Mouse (Mus musculus): ENCODE measurements around the gene Thg1l. TPM values are rescaled to one million over a fixed set of nuclear protein-coding genes. Genes with fewer than 3 reads are reported as not detected.

Thg1l gene
- polyA plus RNA-seq, 1 experiment from 2014 or later = 14.8 TPM

GRCm38 (mm10) chr11:45908070-45908469 lies 47.2 kb downstream of the Thg1l start:
- H3K4me2 ChIP-seq (ENCODE audit: low read depth, low read length) = no peak overlapping the region
- DNase-seq (ENCODE audit: low spot score) = no peak
- no peak overlapping the region for H3K4me3 ChIP-seq (ENCODE audit: low read depth, low read length)
- no peaks in the 10 kb centered on the region for H3K27me3 ChIP-seq (ENCODE audit: control insufficient read depth, insufficient read depth, low read length)
- no peak for ATAC-seq (replicated peaks; ENCODE audit: insufficient number of reproducible peaks, low FRiP score, low TSS enrichment, low read depth)
- no peak overlapping the region for H3K27ac ChIP-seq (replicated peaks; ENCODE audit: low read depth, low read length)
- no peaks in the 10 kb centered on the region; the same call in 1 of the 2 replicates for H3K36me3 ChIP-seq (replicated peaks; ENCODE audit: control insufficient read depth, insufficient read depth, low read depth, low read length)
- H3K9me3 ChIP-seq (replicated peaks; ENCODE audit: control insufficient read depth, low read length) = no peaks in the 10 kb centered on the region
- WGBS = 94% methylated on average over 7 of the region's 7 CpGs
- H3K9ac ChIP-seq (replicated peaks; ENCODE audit: low read length) = no peak overlapping the region
- no peaks in the 10 kb centered on the region for H3K4me1 ChIP-seq (ENCODE audit: control insufficient read depth, insufficient read depth, low read length)

DNA sequence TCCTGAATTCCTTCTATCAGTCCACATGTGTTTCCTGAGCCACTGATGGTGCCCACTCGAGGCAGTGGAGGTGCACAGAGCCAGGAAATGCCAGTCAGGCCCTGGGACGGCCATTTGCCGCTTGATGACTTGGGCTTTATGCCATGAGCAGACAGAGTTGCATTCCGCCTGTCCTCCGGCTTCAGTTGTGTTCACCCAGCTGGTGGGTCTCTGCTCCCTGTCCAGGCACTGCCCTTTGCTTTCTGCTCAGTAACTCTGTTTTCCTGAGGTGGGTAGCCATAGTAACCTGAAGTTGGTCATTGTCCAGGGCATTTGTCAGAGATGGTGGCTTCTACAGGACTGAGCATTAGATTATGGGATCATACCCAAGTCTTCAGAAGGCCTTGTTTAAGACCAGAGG lies 48.0 kb downstream of the Thg1l start:
- Histone ChIP-seq H3K36me3 (replicated peaks; ENCODE audit: control insufficient read depth, insufficient read depth, low read depth, low read length) (no peaks in the 10 kb centered on the region; the same call in 1 of the 2 replicates), H3K9me3 (replicated peaks; ENCODE audit: control insufficient read depth, low read length) (no peaks in the 10 kb centered on the region), H3K27ac (replicated peaks; ENCODE audit: low read depth, low read length) (no peak overlapping the region), H3K27me3 (ENCODE audit: control insufficient read depth, insufficient read depth, low read length) (no peaks in the 10 kb centered on the region), H3K4me3 (ENCODE audit: low read depth, low read length) (no peak overlapping the region), H3K4me1 (ENCODE audit: control insufficient read depth, insufficient read depth, low read length) (no peaks in the 10 kb centered on the region), H3K4me2 (ENCODE audit: low read depth, low read length) (no peak overlapping the region), H3K9ac (replicated peaks; ENCODE audit: low read length) (no peak overlapping the region)
- no peak for ATAC-seq (replicated peaks; ENCODE audit: insufficient number of reproducible peaks, low FRiP score, low TSS enrichment, low read depth)
- WGBS = 92% methylated on average over 5 of the region's 5 CpGs
- DNase-seq (ENCODE audit: low spot score) = no peak

- Histone ChIP-seq H3K4me1 (ENCODE audit: control insufficient read depth, insufficient read depth, low read length) (no peaks in the 10 kb centered on the region), H3K36me3 (replicated peaks; ENCODE audit: control insufficient read depth, insufficient read depth, low read depth, low read length) (no peaks in the 10 kb centered on the region; the same call in 1 of the 2 replicates), H3K27ac (replicated peaks; ENCODE audit: low read depth, low read length) (no peak overlapping the region), H3K27me3 (ENCODE audit: control insufficient read depth, insufficient read depth, low read length) (no peaks in the 10 kb centered on the region), H3K4me2 (ENCODE audit: low read depth, low read length) (no peak overlapping the region), H3K4me3 (ENCODE audit: low read depth, low read length) (no peak overlapping the region), H3K9ac (replicated peaks; ENCODE audit: low read length) (no peak overlapping the region), H3K9me3 (replicated peaks; ENCODE audit: control insufficient read depth, low read length) (no peaks in the 10 kb centered on the region)
- WGBS = 90% methylated on average over 8 of the region's 8 CpGs
- ATAC-seq (replicated peaks; ENCODE audit: insufficient number of reproducible peaks, low FRiP score, low TSS enrichment, low read depth) = no peak
- no peak for DNase-seq (ENCODE audit: low spot score)
These were observed 49.0 kb downstream of the Thg1l start for GRCm38 (mm10) chr11:45906109-45906786.

DNA sequence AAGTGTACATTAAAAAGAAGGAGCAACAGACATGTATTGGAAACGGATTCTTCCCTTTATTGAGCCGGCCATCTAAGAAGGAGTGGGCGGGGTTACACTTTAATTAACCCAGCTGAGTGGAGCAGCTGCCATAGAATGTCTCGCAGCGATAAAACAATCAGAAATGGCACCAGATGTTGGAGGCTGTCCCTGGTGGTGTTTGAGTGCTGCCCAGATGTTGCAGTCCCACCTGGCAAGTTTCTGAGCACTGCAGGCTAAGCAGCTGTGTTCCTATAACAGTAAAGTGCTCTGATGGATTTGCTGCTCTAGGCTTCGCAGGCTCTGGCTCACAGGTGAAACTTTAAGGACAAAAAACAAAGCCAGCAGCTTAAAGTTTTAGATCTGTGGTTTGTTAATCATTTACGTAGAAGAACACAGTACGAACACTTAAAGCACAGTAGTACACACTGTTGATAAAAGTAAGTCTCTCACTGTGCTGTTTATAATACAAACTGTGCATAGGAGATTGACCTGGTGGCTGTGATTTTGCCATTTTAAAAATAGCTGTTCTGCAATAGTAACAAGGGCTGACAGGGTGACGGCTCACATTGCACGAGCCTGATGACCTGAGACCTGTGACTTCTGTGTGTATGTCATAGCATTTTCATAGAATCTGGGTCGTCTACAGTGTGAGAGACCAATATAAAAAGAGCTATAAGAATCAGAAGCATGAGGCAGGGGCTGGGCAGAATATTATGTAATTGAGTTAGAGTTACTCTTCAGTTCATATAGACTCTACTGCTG lies 54.9 kb downstream of the Thg1l start:
- Histone ChIP-seq H3K27ac (replicated peaks; ENCODE audit: low read depth, low read length) (no peak overlapping the region), H3K9me3 (replicated peaks; ENCODE audit: control insufficient read depth, low read length) (no peaks in the 10 kb centered on the region), H3K4me2 (ENCODE audit: low read depth, low read length) (no peak overlapping the region), H3K27me3 (ENCODE audit: control insufficient read depth, insufficient read depth, low read length) (no peaks in the 10 kb centered on the region), H3K4me1 (ENCODE audit: control insufficient read depth, insufficient read depth, low read length) (no peaks in the 10 kb centered on the region), H3K4me3 (ENCODE audit: low read depth, low read length) (no peak overlapping the region), H3K36me3 (replicated peaks; ENCODE audit: control insufficient read depth, insufficient read depth, low read depth, low read length) (no peaks in the 10 kb centered on the region), H3K9ac (replicated peaks; ENCODE audit: low read length) (no peak overlapping the region)
- WGBS = 74% methylated on average over 11 of the region's 11 CpGs
- ATAC-seq (replicated peaks; ENCODE audit: insufficient number of reproducible peaks, low FRiP score, low TSS enrichment, low read depth) (no peak), DNase-seq (ENCODE audit: low spot score) (peak; percentile 15)

DNA sequence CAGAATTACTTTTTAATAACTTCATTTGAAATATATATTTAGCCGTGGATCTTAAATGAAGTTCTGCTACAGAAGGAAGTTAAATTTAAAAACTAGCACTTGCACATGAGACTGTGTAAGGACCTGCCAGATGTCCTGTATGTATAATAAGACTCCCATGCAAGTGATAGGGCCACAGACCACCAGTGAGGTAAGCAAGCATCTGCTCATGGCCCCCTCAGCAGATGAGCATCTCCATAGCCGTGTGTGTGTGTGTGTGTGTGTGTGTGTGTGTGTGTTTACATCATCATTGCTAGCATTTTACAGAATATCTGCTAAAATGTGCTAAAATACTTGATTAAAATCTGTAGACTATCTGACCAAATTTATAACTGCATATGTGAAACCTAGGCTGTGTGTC lies 57.9 kb downstream of the Thg1l start:
- DNase-seq (ENCODE audit: low spot score) (no peak), ATAC-seq (replicated peaks; ENCODE audit: insufficient number of reproducible peaks, low FRiP score, low TSS enrichment, low read depth) (no peak)
- 81% methylated on average over 2 of the region's 2 CpGs for WGBS
- Histone ChIP-seq H3K36me3 (replicated peaks; ENCODE audit: control insufficient read depth, insufficient read depth, low read depth, low read length) (no peaks in the 10 kb centered on the region; the same call in 1 of the 2 replicates), H3K27ac (replicated peaks; ENCODE audit: low read depth, low read length) (no peak overlapping the region), H3K9ac (replicated peaks; ENCODE audit: low read length) (no peak overlapping the region), H3K4me3 (ENCODE audit: low read depth, low read length) (no peak overlapping the region), H3K27me3 (ENCODE audit: control insufficient read depth, insufficient read depth, low read length) (no peaks in the 10 kb centered on the region), H3K9me3 (replicated peaks; ENCODE audit: control insufficient read depth, low read length) (no peaks in the 10 kb centered on the region), H3K4me2 (ENCODE audit: low read depth, low read length) (no peak overlapping the region), H3K4me1 (ENCODE audit: control insufficient read depth, insufficient read depth, low read length) (no peaks in the 10 kb centered on the region)

Other genes with a start within 250 kb of the Thg1l start
- gene Clint1, start 103.4 kb downstream of the Thg1l start, polyA plus RNA-seq (2014; fragmentation: Nextera tagmentation; extraction: Ambion mirVana) = 69.7 and 71.2 TPM in 2 replicates
- gene Lsm11, start 10.6 kb downstream of the Thg1l start, polyA plus RNA-seq (2014; fragmentation: Nextera tagmentation; extraction: Ambion mirVana) = 8.0 and 8.6 TPM in 2 replicates
- gene Sox30, start 24.8 kb upstream of the Thg1l start, polyA plus RNA-seq (2014; fragmentation: Nextera tagmentation; extraction: Ambion mirVana) = 0.22 and 0.25 TPM in 2 replicates
- gene Gm12166, start 96.8 kb upstream of the Thg1l start, polyA plus RNA-seq (2014; fragmentation: Nextera tagmentation; extraction: Ambion mirVana) = 2.3 and 2.8 TPM in 2 replicates
- gene Adam19, start 100.5 kb upstream of the Thg1l start, polyA plus RNA-seq (2014; fragmentation: Nextera tagmentation; extraction: Ambion mirVana) = 9.4 and 9.5 TPM in 2 replicates
- 0.36 and 0.86 TPM in 2 replicates for gene Nipal4, start 211.0 kb upstream of the Thg1l start, polyA plus RNA-seq (2014; fragmentation: Nextera tagmentation; extraction: Ambion mirVana)